Mouse (Mus musculus): Measurements from ENCODE around the gene Prr5. TPM values are rescaled to one million over a fixed set of nuclear protein-coding genes. Genes with fewer than 3 reads are reported as not detected.

The Prr5 gene
- polyA plus RNA-seq, 1 experiment from 2014 or later = 31.3 TPM

GRCm38 (mm10) chr15:84684520-84684919, 15.1 kb downstream of the Prr5 start:
- H3K9ac ChIP-seq = no peak overlapping the region
- H3K4me1 ChIP-seq (replicated peaks) = peaks cover 18% of the 10 kb centered on the region
- H3K9me3 ChIP-seq = no peaks in the 10 kb centered on the region
- H3K36me3 ChIP-seq = peaks cover 8% of the 10 kb centered on the region
- peaks cover 16% of the 10 kb centered on the region; the same call in 1 of the 2 replicates for H3K27me3 ChIP-seq
- H3K27ac ChIP-seq (replicated peaks) = no peak overlapping the region
- no peak for ATAC-seq (ENCODE audit: low FRiP score, low read depth)
- 68% methylated on average over 5 of the region's 5 CpGs for WGBS
- H3K4me2 ChIP-seq = no peak overlapping the region
- no peak overlapping the region for H3K4me3 ChIP-seq

DNA sequence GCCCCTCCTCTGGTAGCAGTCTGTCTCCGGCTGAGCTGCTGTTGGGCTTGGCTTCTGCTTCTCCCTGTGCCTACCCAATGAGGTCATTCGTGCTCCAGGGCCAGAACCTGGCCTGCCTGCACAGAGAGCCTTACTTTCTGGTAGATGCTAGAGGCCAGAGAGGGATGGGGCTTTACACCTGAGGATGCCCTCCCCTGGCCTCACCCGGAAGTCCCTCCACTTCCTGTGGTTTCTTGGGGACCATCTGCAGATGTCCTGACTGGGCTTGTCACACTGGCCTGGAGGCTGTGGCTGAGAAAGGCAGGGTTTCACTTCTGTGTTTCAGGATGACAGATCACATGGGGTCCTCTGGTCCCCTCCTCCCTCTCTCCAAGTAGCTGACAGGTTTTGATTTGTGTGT, 16.0 kb downstream of the Prr5 start:
- Histone ChIP-seq H3K4me3 (no peak overlapping the region), H3K9me3 (no peaks in the 10 kb centered on the region), H3K4me2 (no peak overlapping the region), H3K27ac (replicated peaks) (no peak overlapping the region), H3K4me1 (replicated peaks) (peaks cover 16% of the 10 kb centered on the region), H3K36me3 (peaks cover 17% of the 10 kb centered on the region), H3K9ac (no peak overlapping the region), H3K27me3 (peaks cover 7% of the 10 kb centered on the region; the same call in 1 of the 2 replicates)
- no peak for ATAC-seq (ENCODE audit: low FRiP score, low read depth)
- WGBS = 66% methylated on average over 3 of the region's 3 CpGs

DNA sequence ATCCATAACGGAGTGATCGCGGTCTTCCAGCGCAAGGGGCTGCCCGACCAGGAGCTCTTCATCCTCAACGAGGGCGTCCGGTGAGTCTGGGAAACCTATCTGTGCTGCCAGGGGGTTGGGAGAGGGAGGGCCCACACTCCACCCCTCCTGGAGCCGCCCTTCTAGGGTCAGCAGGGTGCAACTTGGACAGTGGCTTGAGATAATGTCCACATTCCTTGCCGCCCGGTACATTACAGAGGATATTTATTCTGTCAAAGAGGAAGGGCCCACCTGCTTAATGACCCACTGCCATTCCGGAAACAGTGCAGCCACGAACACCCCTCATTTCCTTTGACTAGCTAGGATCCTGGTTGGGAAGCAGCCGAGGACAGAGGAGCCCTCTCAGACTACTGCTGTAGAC, 18.5 kb downstream of the Prr5 start:
- no peak overlapping the region for H3K4me2 ChIP-seq
- no peaks in the 10 kb centered on the region for H3K9me3 ChIP-seq
- peaks cover 23% of the 10 kb centered on the region for H3K36me3 ChIP-seq
- WGBS = 76% methylated on average over 14 of the region's 14 CpGs
- no peaks in the 10 kb centered on the region for H3K27me3 ChIP-seq
- no peak for ATAC-seq (ENCODE audit: low FRiP score, low read depth)
- no peaks in the 10 kb centered on the region for H3K4me1 ChIP-seq (replicated peaks)
- H3K9ac ChIP-seq = no peak overlapping the region
- H3K4me3 ChIP-seq = no peak overlapping the region
- no peak overlapping the region for H3K27ac ChIP-seq (replicated peaks)

- H3K27me3 ChIP-seq = no peaks in the 10 kb centered on the region
- H3K4me3 ChIP-seq = no peak overlapping the region
- H3K27ac ChIP-seq (replicated peaks) = no peak overlapping the region
- peaks cover 27% of the 10 kb centered on the region for H3K36me3 ChIP-seq
- 80% methylated on average over 6 of the region's 6 CpGs for WGBS
- no peaks in the 10 kb centered on the region for H3K9me3 ChIP-seq
- H3K9ac ChIP-seq = no peak overlapping the region
- no peak overlapping the region for H3K4me2 ChIP-seq
- H3K4me1 ChIP-seq (replicated peaks) = no peaks in the 10 kb centered on the region
- no peak for ATAC-seq (ENCODE audit: low FRiP score, low read depth)
Measured at GRCm38 (mm10) chr15:84689356-84689755, 19.9 kb downstream of the Prr5 start.

- Histone ChIP-seq H3K4me1 (replicated peaks) (no peaks in the 10 kb centered on the region), H3K27me3 (no peaks in the 10 kb centered on the region), H3K9ac (no peak overlapping the region), H3K27ac (replicated peaks) (no peak overlapping the region), H3K4me3 (no peak overlapping the region), H3K36me3 (peaks cover 31% of the 10 kb centered on the region), H3K4me2 (no peak overlapping the region), H3K9me3 (no peaks in the 10 kb centered on the region)
- WGBS = 89% methylated on average over 6 of the region's 6 CpGs
- no peak for ATAC-seq (ENCODE audit: low FRiP score, low read depth)
Measured at GRCm38 (mm10) chr15:84691513-84691912, 22.1 kb downstream of the Prr5 start.

DNA sequence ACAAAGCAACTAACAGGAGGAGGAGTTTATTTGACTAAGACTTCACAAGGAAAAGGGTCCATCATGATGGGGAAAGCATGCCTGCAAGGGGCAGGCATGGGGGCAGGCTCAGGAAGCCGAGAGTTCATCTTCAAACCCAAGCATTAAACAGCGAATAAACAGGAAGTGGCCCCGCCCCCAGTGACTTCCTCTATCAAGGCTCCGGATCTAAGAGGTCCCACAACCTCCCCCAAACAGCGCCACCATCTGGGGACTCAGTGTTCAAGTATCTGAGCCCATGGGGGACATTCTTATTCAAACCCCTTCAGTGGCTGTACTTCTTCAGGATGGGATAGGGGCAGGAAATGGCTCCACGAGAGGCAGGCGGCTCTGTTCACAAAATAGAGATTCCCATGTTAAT, 23.2 kb downstream of the Prr5 start:
- Histone ChIP-seq H3K9me3 (no peaks in the 10 kb centered on the region), H3K36me3 (peaks cover 31% of the 10 kb centered on the region), H3K4me2 (no peak overlapping the region), H3K4me1 (replicated peaks) (no peaks in the 10 kb centered on the region), H3K27me3 (no peaks in the 10 kb centered on the region), H3K9ac (no peak overlapping the region), H3K4me3 (no peak overlapping the region), H3K27ac (replicated peaks) (no peak overlapping the region)
- 99% methylated on average over 7 of the region's 7 CpGs for WGBS
- ATAC-seq (ENCODE audit: low FRiP score, low read depth) = no peak

GRCm38 (mm10) chr15:84696021-84696420, 26.6 kb downstream of the Prr5 start:
- H3K36me3 ChIP-seq = peaks cover 14% of the 10 kb centered on the region
- WGBS = 61% methylated on average over 4 of the region's 4 CpGs
- H3K4me3 ChIP-seq = no peak overlapping the region
- H3K4me2 ChIP-seq = no peak overlapping the region
- H3K9me3 ChIP-seq = no peaks in the 10 kb centered on the region
- no peak overlapping the region for H3K27ac ChIP-seq (replicated peaks)
- no peak for ATAC-seq (ENCODE audit: low FRiP score, low read depth)
- no peaks in the 10 kb centered on the region for H3K27me3 ChIP-seq
- H3K4me1 ChIP-seq (replicated peaks) = 0 out of 2 replicates have a peak, but pooled peaks cover 7% of the 10 kb centered on the region
- H3K9ac ChIP-seq = no peak overlapping the region

DNA sequence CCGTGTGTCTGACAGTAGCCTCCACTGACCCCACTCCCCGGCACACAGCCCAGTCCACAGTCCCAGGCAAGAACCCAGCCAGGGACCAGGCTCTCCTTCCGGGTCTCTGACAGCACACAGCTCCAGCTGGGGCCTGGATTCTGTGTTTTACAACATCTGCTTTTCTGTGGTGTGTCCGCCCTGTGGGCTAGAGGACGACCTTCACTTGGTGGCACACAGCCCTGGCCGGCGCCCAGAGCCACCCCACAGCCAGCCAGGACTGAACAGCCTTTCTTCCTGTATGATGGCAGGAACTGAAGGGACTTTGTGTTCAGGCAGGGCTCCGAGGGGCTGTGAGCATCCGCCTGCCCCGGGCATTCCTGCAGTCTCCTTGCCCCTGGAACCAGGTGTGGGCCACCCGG, 28.2 kb downstream of the Prr5 start:
- H3K4me2 ChIP-seq = no peak overlapping the region
- H3K4me1 ChIP-seq (replicated peaks) = 0 out of 2 replicates have a peak, but pooled peaks cover 7% of the 10 kb centered on the region
- ATAC-seq (ENCODE audit: low FRiP score, low read depth) = peak; percentile 54
- peak overlapping the region; percentile 57 for H3K27ac ChIP-seq (replicated peaks)
- H3K27me3 ChIP-seq = no peaks in the 10 kb centered on the region
- peaks cover 14% of the 10 kb centered on the region; the same call in 1 of the 2 replicates for H3K36me3 ChIP-seq
- no peaks in the 10 kb centered on the region for H3K9me3 ChIP-seq
- no peak overlapping the region for H3K9ac ChIP-seq
- H3K4me3 ChIP-seq = no peak overlapping the region
- 70% methylated on average over 11 of the region's 11 CpGs for WGBS

- Histone ChIP-seq H3K9me3 (no peaks in the 10 kb centered on the region), H3K4me3 (no peak overlapping the region), H3K36me3 (peaks cover 14% of the 10 kb centered on the region; the same call in 1 of the 2 replicates), H3K27ac (replicated peaks) (peak overlapping the region; percentile 57), H3K27me3 (no peaks in the 10 kb centered on the region), H3K4me1 (replicated peaks) (0 out of 2 replicates have a peak, but pooled peaks cover 7% of the 10 kb centered on the region), H3K4me2 (no peak overlapping the region), H3K9ac (no peak overlapping the region)
- ATAC-seq (ENCODE audit: low FRiP score, low read depth) = no peak
- WGBS = 70% methylated on average over 2 of the region's 2 CpGs
Measured at GRCm38 (mm10) chr15:84698189-84698588, 28.8 kb downstream of the Prr5 start.

DNA sequence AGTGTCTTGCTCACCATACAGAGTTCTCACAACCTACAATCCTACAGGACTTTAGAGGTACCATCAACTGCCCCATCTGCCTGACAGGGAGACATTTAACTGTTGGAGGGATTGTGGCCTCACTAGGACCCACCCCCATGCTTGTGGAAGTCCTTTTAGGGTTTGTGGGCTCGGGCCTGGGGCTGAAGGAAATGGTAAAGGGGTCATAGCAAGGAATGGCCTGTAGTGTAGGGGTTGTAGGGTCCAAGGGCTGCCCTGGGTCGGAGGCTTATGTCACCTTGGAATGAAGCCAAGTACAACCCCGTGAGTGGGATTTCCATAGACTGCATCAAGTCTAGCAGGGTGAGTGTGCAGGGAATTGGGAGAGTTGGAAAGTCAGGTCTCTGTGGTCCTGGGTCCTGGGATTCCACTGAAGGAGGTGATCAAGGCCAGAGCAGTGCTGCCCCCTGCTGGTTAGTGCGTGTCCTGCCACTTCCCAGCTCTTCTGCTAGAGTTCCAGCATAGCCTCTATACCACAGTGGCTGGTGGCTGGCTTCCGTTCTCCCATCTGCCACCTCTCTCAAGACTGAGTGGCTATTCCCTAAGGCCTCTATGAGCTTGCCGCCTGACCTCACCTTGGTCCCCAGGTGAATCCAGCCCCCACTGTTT, 30.9 kb downstream of the Prr5 start:
- Histone ChIP-seq H3K4me3 (no peak overlapping the region), H3K4me1 (replicated peaks) (0 out of 2 replicates have a peak, but pooled peaks cover 7% of the 10 kb centered on the region), H3K9ac (no peak overlapping the region), H3K4me2 (no peak overlapping the region), H3K27me3 (no peaks in the 10 kb centered on the region), H3K27ac (replicated peaks) (no peak overlapping the region), H3K9me3 (no peaks in the 10 kb centered on the region), H3K36me3 (peaks cover 11% of the 10 kb centered on the region; the same call in 1 of the 2 replicates)
- WGBS = 55% methylated on average over 6 of the region's 6 CpGs
- ATAC-seq (ENCODE audit: low FRiP score, low read depth) = no peak

DNA sequence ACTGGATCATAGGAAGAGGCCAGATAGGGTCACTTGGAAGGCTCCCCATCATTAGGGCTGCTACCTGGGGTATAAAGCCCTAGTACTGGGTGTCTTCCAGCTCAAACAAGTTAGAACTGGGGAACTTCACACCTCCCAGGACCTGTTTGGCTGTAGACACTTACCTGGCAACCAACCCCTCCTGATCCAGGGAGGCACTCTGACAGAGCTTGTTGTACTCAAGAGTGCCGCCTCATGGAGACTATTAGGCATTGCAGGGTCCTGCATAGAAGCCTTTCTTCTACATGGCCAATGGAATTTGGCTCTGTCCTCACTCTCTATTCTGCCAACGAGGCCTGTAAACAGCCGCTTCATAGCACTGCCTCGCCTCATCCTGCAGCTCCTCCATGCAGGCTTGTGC, 32.5 kb downstream of the Prr5 start:
- 35% methylated on average over 4 of the region's 4 CpGs for WGBS
- no peak overlapping the region for H3K27ac ChIP-seq (replicated peaks)
- H3K9ac ChIP-seq = no peak overlapping the region
- peaks cover 11% of the 10 kb centered on the region; the same call in 1 of the 2 replicates for H3K36me3 ChIP-seq
- no peak overlapping the region for H3K4me2 ChIP-seq
- H3K4me1 ChIP-seq (replicated peaks) = 0 out of 2 replicates have a peak, but pooled peaks cover 7% of the 10 kb centered on the region
- no peak overlapping the region for H3K4me3 ChIP-seq
- no peak for ATAC-seq (ENCODE audit: low FRiP score, low read depth)
- no peaks in the 10 kb centered on the region for H3K9me3 ChIP-seq
- H3K27me3 ChIP-seq = no peaks in the 10 kb centered on the region

- H3K9me3 ChIP-seq = no peaks in the 10 kb centered on the region
- H3K4me3 ChIP-seq = no peak overlapping the region
- 0 out of 2 replicates have a peak, but pooled peaks cover 7% of the 10 kb centered on the region for H3K4me1 ChIP-seq (replicated peaks)
- 88% methylated on average over 29 of the region's 29 CpGs for WGBS
- H3K9ac ChIP-seq = no peak overlapping the region
- peaks cover 11% of the 10 kb centered on the region; the same call in 1 of the 2 replicates for H3K36me3 ChIP-seq
- ATAC-seq (ENCODE audit: low FRiP score, low read depth) = no peak
- H3K4me2 ChIP-seq = no peak overlapping the region
- H3K27ac ChIP-seq (replicated peaks) = no peak overlapping the region
- no peaks in the 10 kb centered on the region for H3K27me3 ChIP-seq
Measured at GRCm38 (mm10) chr15:84702391-84703345, 33.2 kb downstream of the Prr5 start.

Measured in hindbrain, embryonic 15.5 days (tissue).